Mouse (Mus musculus) CH12.LX (cell line): ENCODE results near the gene Slfn2.

Experiments
- CHD1 ChIP-seq: IDR thresholded peaks from 2 replicates; pipeline ENCODE4 v1.6.1; 2012; ENCODE audit warnings: low read depth, low read length, improper control_type of control experiment, inconsistent platforms
- CTCF ChIP-seq, 2 experiments: IDR thresholded peaks in 1 of 2; conservative IDR thresholded peaks in 1 of 2; 2 replicates each; pipeline ENCODE4 v1.5.1; 2011 to 2012; ENCODE audit warnings: low read depth in 2 of 2, low read length in 2 of 2, improper control_type of control experiment in 1 of 2, inconsistent platforms in 1 of 2, mild to moderate bottlenecking in 1 of 2, moderate library complexity in 1 of 2
- ELF1 ChIP-seq: IDR thresholded peaks from 2 replicates; pipeline ENCODE4 v1.6.1; 2014; ENCODE audit warnings: low read depth, mild to moderate bottlenecking, inconsistent platforms, low read length, improper control_type of control experiment
- EP300 ChIP-seq: IDR thresholded peaks from 2 replicates; pipeline ENCODE4 v1.6.1; 2011; ENCODE audit warnings: low read length, improper control_type of control experiment
- HCFC1 ChIP-seq: IDR thresholded peaks from 2 replicates; pipeline ENCODE4 v1.6.1; 2012; ENCODE audit warnings: low read depth, mild to moderate bottlenecking, inconsistent platforms, low read length, improper control_type of control experiment
- IRF4 ChIP-seq: IDR thresholded peaks from 2 replicates; pipeline ENCODE4 v1.6.1; 2014; ENCODE audit warnings: low read depth, mild to moderate bottlenecking, inconsistent platforms, low read length, improper control_type of control experiment
- KAT2A ChIP-seq: IDR thresholded peaks from 2 replicates; pipeline ENCODE4 v1.6.1; 2012; ENCODE audit warnings: low read length, improper control_type of control experiment, inconsistent platforms; ENCODE audit not compliant: insufficient replicate concordance
- MAZ ChIP-seq: IDR thresholded peaks from 2 replicates; pipeline ENCODE4 v1.6.1; 2012; ENCODE audit warnings: low read depth, mild to moderate bottlenecking, inconsistent platforms, low read length, improper control_type of control experiment, moderate library complexity
- MEF2A ChIP-seq: IDR thresholded peaks from 2 replicates; pipeline ENCODE4 v1.6.1; 2014; ENCODE audit warnings: low read depth, mild to moderate bottlenecking, inconsistent platforms, low read length, improper control_type of control experiment, borderline replicate concordance
- NELFE ChIP-seq: IDR thresholded peaks from 2 replicates; pipeline ENCODE4 v1.6.1; 2011; ENCODE audit warnings: low read depth, low read length, improper control_type of control experiment
- POLR2A ChIP-seq: IDR thresholded peaks from 2 replicates; pipeline ENCODE4 v1.6.1; 2011; ENCODE audit warnings: low read depth, mild to moderate bottlenecking, improper control_type of control experiment, low read length
- UBTF ChIP-seq: IDR thresholded peaks from 2 replicates; pipeline ENCODE4 v1.6.1; 2012; ENCODE audit warnings: low read depth, mild to moderate bottlenecking, inconsistent platforms, low read length, improper control_type of control experiment, moderate library complexity
- USF2 ChIP-seq: conservative IDR thresholded peaks from 2 replicates; pipeline ENCODE4 v1.6.1; 2011; ENCODE audit warnings: low read depth, low read length, improper control_type of control experiment

DNA sequence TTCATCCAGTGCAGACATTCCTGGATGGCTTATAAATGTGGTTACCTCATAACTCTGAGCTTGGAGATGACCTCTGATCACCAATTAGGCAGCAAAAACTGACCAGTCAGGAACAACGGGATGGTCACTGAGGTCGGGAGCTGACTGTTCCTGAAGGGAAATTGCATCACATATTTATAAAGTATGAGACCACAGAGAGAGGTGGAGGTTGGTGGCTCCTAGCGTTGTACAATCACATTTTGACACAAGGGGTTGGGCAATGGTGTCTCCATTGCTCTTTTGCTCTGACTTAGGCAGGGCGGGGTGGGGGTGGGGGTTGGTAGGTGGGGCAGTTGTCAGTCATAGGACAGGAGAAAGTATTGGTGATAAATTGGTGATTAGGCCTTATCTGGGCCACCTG is 1.8 kb upstream of the Slfn2 start:
- TF ChIP-seq HCFC1 (no peak), POLR2A (no peak), MEF2A (no peak), CTCF (conservative IDR thresholded peaks at IDR 0.05 in 1 of 2, IDR thresholded peaks at IDR 0.05 in 1 of 2; ENCODE audit: low read depth in 2 of 2, low read length in 2 of 2) (no peak), NELFE (no peak), UBTF (no peak), USF2 (no peak), KAT2A (no peak), CHD1 (no peak), IRF4 (no peak), EP300 (no peak), MAZ (no peak), ELF1 (no peak)
